Mouse (Mus musculus) liver, embryonic 14.5 days (tissue): ENCODE data around the gene Spsb4.

ENCODE experiments used
- CTCF ChIP-seq: IDR thresholded peaks from 2 replicates; pipeline ENCODE4 v1.5.1; 2016; ENCODE audit warnings: antibody characterized with exemption, low read depth, control low read depth
- EP300 ChIP-seq: IDR thresholded peaks from 2 replicates; pipeline ENCODE4 v1.6.1; 2016; ENCODE audit warnings: antibody characterized with exemption, low read depth

- TF ChIP-seq CTCF (peak; percentile 44), EP300 (no peak)
Observed at GRCm38 (mm10) chr9:96942975-96943374, 75.7 kb downstream of the Spsb4 start.
